Comparison of ENCODE assay signal across 21 mouse cellular contexts in the genomic region with DNA sequence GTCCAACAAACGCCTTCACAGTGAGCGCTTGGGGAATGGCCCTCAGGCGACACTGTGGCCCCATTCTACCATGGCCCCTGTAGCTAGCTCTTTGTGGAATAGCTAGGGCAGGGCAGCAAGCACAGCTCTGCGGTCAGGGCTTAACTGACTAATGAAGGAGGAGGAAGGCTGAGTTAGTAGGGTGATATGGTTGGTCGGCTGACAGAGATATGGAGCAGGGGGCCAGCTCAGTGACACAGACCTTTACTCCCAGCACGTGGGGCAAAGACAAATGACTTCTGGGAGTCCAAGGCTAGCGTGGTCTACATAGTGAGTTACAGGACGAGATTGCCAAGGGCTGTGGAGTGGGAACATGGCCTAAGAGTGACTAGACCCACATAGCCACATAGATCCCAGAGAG. TPM values are rescaled to one million over a fixed set of nuclear protein-coding genes. Genes with fewer than 3 reads are reported as not detected.
DNase-seq lines count a peak whose midpoint lies in the region; ATAC-seq and TF ChIP-seq lines count a peak whose summit lies in the region.
"Had no signal": no experiment of that assay in that cellular context is flagged by ENCODE, and none has a peak within 500 bp of the region (broad histone marks: within the 10 kb centered on the region; RNA-seq: fewer than 3 reads in every experiment).

No protein-coding gene starts in this region.

- H3K4me3 ChIP-seq in kidney, embryonic 16.5 days (ENCODE audit: low read length): no peak overlapping the region
- no peak overlapping the region for H3K4me3 ChIP-seq in embryonic facial prominence, embryonic 10.5 days
- H3K4me3 ChIP-seq in intestine, postnatal 0 days (ENCODE audit: low read depth, low read length): no peak overlapping the region
- H3K4me3 ChIP-seq in left cerebral cortex, adult 2 months: no peak overlapping the region
- H3K4me3 ChIP-seq: embryonic facial prominence, embryonic 13.5 days; heart, embryonic 12.5 days; hindbrain, embryonic 15.5 days; liver, embryonic 15.5 days; stomach, embryonic 15.5 days had no signal

- DNase-seq in kidney, postnatal 25 days: no peak
- no peak for DNase-seq in embryonic facial prominence, embryonic 10.5 days (ENCODE audit: low spot score)
- peak; percentile 1 for DNase-seq in splenic B cell, adult 2 months (ENCODE audit: low read depth, low spot score)
- no peak for DNase-seq in layer of hippocampus, adult 18-20 months (ENCODE audit: low spot score in 2 of 2)
- DNase-seq in left cerebral cortex, adult 2 months (ENCODE audit: extremely low spot score in 1 of 2, low spot score in 2 of 2): no peak
- DNase-seq: adrenal gland, postnatal 14 days; cerebellum, adult 11 months; left cerebral cortex, postnatal 4 days; midbrain, embryonic 14.5 days; right cerebral cortex, postnatal 14 days; thymus, postnatal 14 days had no signal

- H3K9ac ChIP-seq in kidney, embryonic 16.5 days (replicated peaks; ENCODE audit: low read length): no peak overlapping the region
- peak overlapping the region; percentile 13; the same call in 1 of the 2 replicates for H3K9ac ChIP-seq in intestine, postnatal 0 days (ENCODE audit: low read depth, low read length)
- H3K9ac ChIP-seq: embryonic facial prominence, embryonic 13.5 days; heart, embryonic 12.5 days; hindbrain, embryonic 15.5 days; liver, embryonic 15.5 days; stomach, embryonic 15.5 days had no signal

- no peak overlapping the region for H3K4me2 ChIP-seq in kidney, embryonic 16.5 days (replicated peaks; ENCODE audit: low read depth, low read length)
- H3K4me2 ChIP-seq in intestine, postnatal 0 days (replicated peaks; ENCODE audit: low read depth): no peak overlapping the region
- H3K4me2 ChIP-seq: embryonic facial prominence, embryonic 13.5 days; heart, embryonic 12.5 days; hindbrain, embryonic 15.5 days; liver, embryonic 15.5 days; stomach, embryonic 15.5 days had no signal

- ATAC-seq in kidney, embryonic 16.5 days (ENCODE audit: low FRiP score, low TSS enrichment): peak; percentile 28; the same call in 1 of the 2 replicates
- peak; percentile 55 for ATAC-seq in intestine, postnatal 0 days
- ATAC-seq: activated CD4-positive, CD25-positive, alpha-beta regulatory T cell, adult 4 months; forebrain, embryonic 16.5 days; lung, postnatal 0 days had no signal

- 0 out of 2 replicates have a peak, but pooled peaks cover 8% of the 10 kb centered on the region for H3K4me1 ChIP-seq in kidney, embryonic 16.5 days (ENCODE audit: insufficient read depth, low read length)
- peaks cover 7% of the 10 kb centered on the region; the same call in 1 of the 2 replicates for H3K4me1 ChIP-seq in embryonic facial prominence, embryonic 10.5 days
- 0 out of 2 replicates have a peak, but pooled peaks cover 2% of the 10 kb centered on the region for H3K4me1 ChIP-seq in intestine, postnatal 0 days (replicated peaks; ENCODE audit: control insufficient read depth, insufficient read depth, low read length)
- H3K4me1 ChIP-seq: hindbrain, embryonic 15.5 days; liver, embryonic 15.5 days had no signal

- H3K36me3 ChIP-seq in kidney, embryonic 16.5 days (ENCODE audit: insufficient read depth, low read length): no peaks in the 10 kb centered on the region
- no peaks in the 10 kb centered on the region for H3K36me3 ChIP-seq in embryonic facial prominence, embryonic 10.5 days (replicated peaks)
- H3K36me3 ChIP-seq in intestine, postnatal 0 days (ENCODE audit: control insufficient read depth, insufficient read depth): no peaks in the 10 kb centered on the region
- H3K36me3 ChIP-seq in splenic B cell, adult 2 months (ENCODE audit: control insufficient read depth, insufficient read depth, low read length, poor library complexity, severe bottlenecking): no peaks in the 10 kb centered on the region
- H3K36me3 ChIP-seq: embryonic facial prominence, embryonic 13.5 days; heart, embryonic 12.5 days; hindbrain, embryonic 15.5 days; liver, embryonic 15.5 days; stomach, embryonic 15.5 days had no signal

- 57% methylated on average over 8 of the region's 8 CpGs for WGBS in kidney, embryonic 16.5 days
- WGBS in embryonic facial prominence, embryonic 10.5 days: 67% methylated on average over 8 of the region's 8 CpGs
- WGBS in intestine, postnatal 0 days: 53% methylated on average over 8 of the region's 8 CpGs

- 0 out of 2 replicates have a peak overlapping the region, but pooled peaks have one; percentile 10 for H3K27ac ChIP-seq in kidney, embryonic 16.5 days (ENCODE audit: low read length)
- H3K27ac ChIP-seq in embryonic facial prominence, embryonic 10.5 days (replicated peaks): 0 out of 2 replicates have a peak overlapping the region, but pooled peaks have one; percentile 24
- peak overlapping the region; percentile 92 for H3K27ac ChIP-seq in intestine, postnatal 0 days (ENCODE audit: low read depth, low read length)
- H3K27ac ChIP-seq in left cerebral cortex, adult 2 months: no peak overlapping the region
- H3K27ac ChIP-seq: embryonic facial prominence, embryonic 13.5 days; hindbrain, embryonic 15.5 days; liver, embryonic 15.5 days; stomach, embryonic 15.5 days had no signal

- H3K9me3 ChIP-seq in kidney, embryonic 16.5 days (ENCODE audit: low read length): no peaks in the 10 kb centered on the region
- H3K9me3 ChIP-seq in embryonic facial prominence, embryonic 10.5 days: no peaks in the 10 kb centered on the region
- no peaks in the 10 kb centered on the region for H3K9me3 ChIP-seq in intestine, postnatal 0 days (ENCODE audit: control insufficient read depth)
- H3K9me3 ChIP-seq: embryonic facial prominence, embryonic 13.5 days; heart, embryonic 12.5 days; hindbrain, embryonic 15.5 days; liver, embryonic 15.5 days; stomach, embryonic 15.5 days had no signal

- intact Hi-C loops in left cerebral cortex, adult 2 months (cut with DNase I): no loop called here

- no peaks in the 10 kb centered on the region for H3K27me3 ChIP-seq in kidney, embryonic 16.5 days (ENCODE audit: insufficient read depth, low read length)
- no peaks in the 10 kb centered on the region for H3K27me3 ChIP-seq in embryonic facial prominence, embryonic 10.5 days (replicated peaks; ENCODE audit: low read depth, poor library complexity, severe bottlenecking)
- H3K27me3 ChIP-seq in intestine, postnatal 0 days (replicated peaks; ENCODE audit: control insufficient read depth, insufficient read depth, low read length): no peaks in the 10 kb centered on the region
- H3K27me3 ChIP-seq in splenic B cell, adult 2 months (ENCODE audit: control insufficient read depth, insufficient read depth, low read length, poor library complexity, severe bottlenecking): no peaks in the 10 kb centered on the region
- H3K27me3 ChIP-seq: embryonic facial prominence, embryonic 13.5 days; heart, embryonic 12.5 days; hindbrain, embryonic 15.5 days; liver, embryonic 15.5 days; stomach, embryonic 15.5 days had no signal

- no peak for TF ChIP-seq CTCF in intestine, postnatal 0 days (IDR thresholded peaks at IDR 0.05; ENCODE audit: low read depth)
- TF ChIP-seq CTCF in left cerebral cortex, adult 2 months (IDR thresholded peaks at IDR 0.05): no peak

RNA-seq across cellular contexts. Expression of gene Ezr, which starts 51.5 kb away (rescaled TPM):
- polyA plus RNA-seq in kidney, embryonic 16.5 days (2015; fragmentation: Nextera tagmentation; extraction: Ambion mirVana): 240 and 248 TPM in 2 replicates
- 51.6 and 55.0 TPM in 2 replicates for polyA plus RNA-seq in embryonic facial prominence, embryonic 10.5 days (2016; fragmentation: Nextera tagmentation; extraction: Ambion mirVana)
- polyA plus RNA-seq in intestine, postnatal 0 days (2015; fragmentation: Nextera tagmentation; extraction: Ambion mirVana): 342 and 379 TPM in 2 replicates
- total RNA-seq in layer of hippocampus, adult 18-20 months (2021): 10 to 100 TPM; 49.2 to 53.6 TPM
- total RNA-seq in left cerebral cortex, adult 2 months (2021): 10 to 100 TPM; 50.3 to 51.5 TPM
